Mouse (Mus musculus): ENCODE results near the gene Actr5.
A peak's percentile ranks its signal among the peaks of the same experiment; 100 is the strongest.

Actr5 gene

GRCm38 (mm10) chr2:158667671-158668432 lies 43.2 kb downstream of the Actr5 start:
- DNase-seq (ENCODE audit: low spot score): peak; percentile 71

GRCm38 (mm10) chr2:158668433-158669010 lies 43.8 kb downstream of the Actr5 start:
- no peak for DNase-seq (ENCODE audit: low spot score)

GRCm38 (mm10) chr2:158669199-158670195 lies 44.8 kb downstream of the Actr5 start:
- no peak for DNase-seq (ENCODE audit: low spot score)

DNA sequence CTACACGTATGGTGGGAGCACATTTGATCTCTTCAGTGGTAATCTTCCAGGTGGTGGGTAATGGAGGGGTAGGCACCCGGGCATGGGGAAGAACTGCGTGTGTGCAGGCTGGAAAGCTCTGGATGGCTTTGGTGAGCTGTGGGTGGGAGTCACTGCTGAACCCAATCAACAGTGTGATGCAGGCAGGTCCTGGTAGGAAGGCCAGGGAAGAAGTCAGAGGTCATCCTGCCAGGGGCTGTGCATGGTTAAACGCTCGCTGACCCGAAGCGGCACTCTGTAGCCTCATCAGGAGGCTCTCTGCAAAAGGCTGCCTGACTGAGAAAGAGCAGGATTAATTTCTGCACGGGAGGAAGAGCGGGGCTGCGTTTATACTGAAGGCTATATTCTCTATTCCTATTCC lies 45.9 kb downstream of the Actr5 start:
- no peak for DNase-seq (ENCODE audit: low spot score)

DNA sequence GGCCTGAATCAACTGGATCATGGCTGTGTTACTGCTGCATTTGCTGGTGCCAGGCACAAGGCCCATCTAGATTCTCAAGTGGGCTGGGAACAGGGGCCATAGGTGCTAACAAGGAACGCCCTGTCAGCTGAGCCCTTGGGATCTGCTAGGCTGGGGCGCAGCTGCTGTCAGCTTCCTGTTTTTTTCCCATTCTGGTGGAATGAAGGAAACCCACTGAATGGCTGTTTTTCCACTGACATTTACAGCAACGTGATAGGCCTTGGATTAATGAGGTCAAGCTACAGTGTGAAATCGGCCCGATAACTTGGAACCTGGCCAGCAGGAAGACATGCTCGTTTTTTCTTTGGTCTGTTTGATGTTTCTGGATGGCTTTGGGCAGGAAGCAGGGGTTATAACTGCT lies 48.1 kb downstream of the Actr5 start:
- DNase-seq (ENCODE audit: low spot score): peak; percentile 75

GRCm38 (mm10) chr2:158673493-158673892 lies 48.8 kb downstream of the Actr5 start:
- peak; percentile 72 for DNase-seq (ENCODE audit: low spot score)

- no peak for DNase-seq (ENCODE audit: low spot score)
Measured at GRCm38 (mm10) chr2:158674131-158674530, 49.4 kb downstream of the Actr5 start.

DNA sequence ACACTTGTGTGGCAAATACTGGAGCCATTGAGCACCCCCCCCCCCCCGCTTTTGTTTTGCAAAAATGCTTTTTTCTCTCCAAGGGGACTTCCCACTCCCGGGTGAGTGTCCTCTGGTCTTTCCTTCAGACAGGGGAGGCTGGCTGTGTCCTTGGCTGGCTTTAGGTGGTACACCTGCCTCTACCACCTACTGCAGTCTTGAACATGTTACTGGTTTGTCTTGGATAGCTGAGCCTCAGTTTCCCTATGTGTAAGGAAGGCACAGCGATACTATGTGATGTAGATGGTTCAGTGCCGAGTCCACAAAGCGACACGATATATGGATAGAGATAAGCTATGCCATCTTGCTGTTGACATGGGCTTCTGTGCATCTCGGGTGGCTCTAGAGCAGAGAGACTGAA lies 50.1 kb downstream of the Actr5 start:
- no peak for DNase-seq (ENCODE audit: low spot score)

- DNase-seq (ENCODE audit: low spot score): peak; percentile 21
Measured at GRCm38 (mm10) chr2:158675161-158675560, 50.5 kb downstream of the Actr5 start.

DNA sequence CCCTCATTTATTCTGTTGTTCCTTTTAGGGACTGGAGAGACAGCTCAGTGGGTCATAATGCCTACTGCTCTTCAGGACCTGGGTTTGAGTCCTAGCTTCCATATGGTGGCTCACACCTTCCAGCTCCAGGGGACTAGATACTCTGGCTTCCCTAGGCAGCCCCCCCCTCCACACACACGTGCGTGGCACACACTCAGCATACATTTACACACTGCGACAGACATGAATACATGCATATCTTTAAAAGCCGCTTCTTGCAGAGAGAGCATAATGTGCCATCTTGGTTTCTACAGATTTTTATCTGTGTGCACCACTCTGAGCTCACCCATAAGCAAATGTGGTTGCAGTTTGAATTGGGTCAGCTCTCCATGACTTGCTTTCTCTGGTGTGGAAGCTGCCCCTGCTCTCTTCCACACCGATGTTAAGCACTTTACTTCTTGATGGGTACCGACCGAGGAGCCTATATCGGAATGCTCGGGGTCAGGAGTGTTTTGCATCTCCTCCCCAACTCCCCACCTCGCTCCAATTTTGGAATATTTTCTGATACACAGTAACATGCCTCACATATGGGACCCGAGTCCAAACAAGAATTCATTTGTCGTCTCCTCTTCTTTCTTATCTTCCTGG lies 51.3 kb downstream of the Actr5 start:
- no peak for DNase-seq (ENCODE audit: low spot score)

DNA sequence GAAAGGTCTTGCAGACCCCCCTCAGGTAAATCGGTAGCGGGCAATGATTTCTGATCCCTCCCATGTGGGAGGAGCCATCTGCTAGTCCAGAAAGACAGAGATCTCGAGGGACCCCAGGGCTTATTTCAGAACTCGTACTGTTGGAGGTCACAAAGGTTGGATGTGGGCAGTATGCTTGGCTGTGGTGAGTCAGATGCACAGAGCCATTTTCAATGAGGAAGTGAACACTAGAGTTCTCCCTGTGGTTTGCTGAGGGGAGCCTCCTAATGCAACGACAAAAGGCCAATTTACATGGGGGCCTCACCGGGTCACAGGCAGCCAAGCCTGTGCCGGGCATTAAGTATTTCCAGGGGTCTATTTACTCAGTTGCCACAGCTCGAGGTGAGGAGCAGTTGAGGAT lies 53.3 kb downstream of the Actr5 start:
- DNase-seq (ENCODE audit: low spot score): no peak

GRCm38 (mm10) chr2:158679091-158679490 lies 54.4 kb downstream of the Actr5 start:
- no peak for DNase-seq (ENCODE audit: low spot score)

- DNase-seq (ENCODE audit: low spot score): no peak
Measured at GRCm38 (mm10) chr2:158680357-158680889, 55.7 kb downstream of the Actr5 start.

GRCm38 (mm10) chr2:158681714-158682113 lies 57.0 kb downstream of the Actr5 start:
- DNase-seq (ENCODE audit: low spot score): no peak

- no peak for DNase-seq (ENCODE audit: low spot score)
Measured at GRCm38 (mm10) chr2:158682344-158683037, 57.8 kb downstream of the Actr5 start.

DNA sequence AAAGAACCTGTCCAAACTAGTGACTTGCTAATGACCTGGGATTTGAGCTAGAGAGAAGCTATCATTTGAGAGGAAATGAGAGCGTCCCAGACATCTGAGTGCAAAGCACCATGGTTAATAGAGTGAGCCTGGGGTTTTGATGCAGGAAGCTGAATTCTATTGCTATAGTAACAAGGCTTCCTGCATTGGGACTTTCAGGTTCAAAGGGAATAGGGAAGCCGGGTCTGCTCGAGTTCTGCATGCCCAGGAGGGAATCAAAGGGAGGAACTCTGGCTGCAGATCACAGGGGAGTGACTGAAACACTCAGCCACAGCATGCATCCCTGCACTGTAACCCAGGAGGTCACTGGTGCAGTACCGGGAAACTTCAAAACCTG lies 58.3 kb downstream of the Actr5 start:
- no peak for DNase-seq (ENCODE audit: low spot score)

DNA sequence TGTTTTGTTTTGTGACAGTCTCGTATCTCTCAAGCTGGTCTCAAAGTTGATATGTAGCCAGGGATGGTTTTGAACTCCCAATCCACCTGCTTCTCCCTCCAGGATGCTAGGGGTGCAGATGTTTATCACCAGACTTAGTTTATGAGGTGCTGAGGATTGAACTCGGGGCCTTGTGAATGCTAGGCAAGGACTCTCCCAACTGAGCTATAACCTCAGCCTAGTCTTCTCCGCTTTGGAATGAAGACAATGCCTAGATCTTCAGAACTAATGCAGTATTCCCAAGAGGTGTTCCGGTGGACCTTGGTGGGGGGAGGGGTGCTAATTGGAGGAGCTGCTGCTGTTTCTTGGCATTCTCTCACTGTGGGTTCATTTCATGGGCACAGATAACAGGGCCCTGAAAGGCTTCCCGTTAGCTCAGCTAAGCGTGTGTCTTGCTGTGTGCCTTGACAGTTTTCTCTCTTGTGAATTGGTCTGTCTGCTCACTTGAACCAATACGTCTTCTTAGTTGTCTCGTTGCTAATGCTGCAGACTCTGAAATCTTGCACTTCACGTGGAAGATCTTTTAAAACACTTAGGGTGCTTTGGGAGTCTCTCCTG lies 59.7 kb downstream of the Actr5 start:
- peak; percentile 58 for DNase-seq (ENCODE audit: low spot score)

DNA sequence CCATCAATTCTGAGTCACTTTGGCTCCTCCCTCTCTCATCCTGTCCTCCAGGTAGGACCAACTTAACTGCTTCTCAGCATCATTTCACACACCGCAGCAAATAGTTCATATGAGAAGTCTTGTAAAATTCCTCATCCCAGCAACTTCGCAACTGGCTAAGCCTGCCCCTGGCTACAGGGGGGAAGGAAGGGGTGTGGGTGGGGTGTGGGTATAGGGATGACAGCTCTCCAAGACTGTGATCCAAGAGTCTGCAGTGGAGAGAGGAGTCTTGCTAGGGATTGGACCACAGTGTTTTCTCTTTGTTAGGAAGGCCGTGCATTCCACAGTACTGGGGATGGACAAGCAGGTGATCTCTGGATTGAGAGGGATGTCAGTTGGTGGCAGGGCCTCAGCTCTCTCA lies 60.2 kb downstream of the Actr5 start:
- no peak for DNase-seq (ENCODE audit: low spot score)

DNA sequence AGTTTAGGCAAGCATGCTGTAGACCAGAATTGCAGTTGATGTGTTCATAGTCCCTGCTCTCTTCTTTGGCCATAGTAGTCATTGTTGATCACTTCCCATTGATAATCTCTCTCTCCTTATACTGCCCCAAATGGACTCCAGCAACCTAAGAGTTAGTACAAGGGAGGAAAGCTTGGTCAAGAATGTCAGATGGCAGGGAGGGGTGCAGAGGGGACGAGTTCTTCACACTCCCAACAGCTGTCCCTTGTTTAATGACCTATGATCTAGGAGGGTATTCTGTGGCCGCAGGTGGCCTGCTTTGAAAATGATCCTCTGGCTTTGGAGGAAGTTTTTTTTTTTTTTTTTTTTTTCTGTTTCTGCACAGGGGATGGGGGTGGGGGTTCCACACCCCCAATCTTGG lies 61.7 kb downstream of the Actr5 start:
- no peak for DNase-seq (ENCODE audit: low spot score)

- no peak for DNase-seq (ENCODE audit: low spot score)
Measured at GRCm38 (mm10) chr2:158687804-158688241, 63.1 kb downstream of the Actr5 start.

Data from MN1 (cell line).